Mouse (Mus musculus) C2C12 (cell line): ENCODE data around the gene 1700102P08Rik. TPM values are rescaled to one million over a fixed set of nuclear protein-coding genes. Genes with fewer than 3 reads are reported as not detected.

Source experiments
- H3K27me3 ChIP-seq: one replicate; pipeline ENCODE4 v1.6.1; 2011; ENCODE audit not compliant: control insufficient read depth, insufficient read depth, insufficient read length
- H3K36me3 ChIP-seq: one replicate; pipeline ENCODE4 v1.6.1; 2011; ENCODE audit not compliant: control insufficient read depth, insufficient read depth
- H3K4me3 ChIP-seq: one replicate; pipeline ENCODE4 v1.5.1; 2011; ENCODE audit warnings: mild to moderate bottlenecking, control low read depth; ENCODE audit not compliant: poor library complexity, insufficient read depth, severe bottlenecking
- H3K79me2 ChIP-seq: one replicate; pipeline ENCODE4 v1.6.1; 2011; ENCODE audit not compliant: control insufficient read depth, insufficient read depth
- H3K79me3 ChIP-seq: one replicate; pipeline ENCODE4 v1.6.1; 2011; ENCODE audit warnings: low read depth, control low read depth
- H3ac ChIP-seq: one replicate; pipeline ENCODE3; 2011; ENCODE audit warnings: low read depth; ENCODE audit not compliant: control insufficient read depth, insufficient read length
- CEBPB ChIP-seq: IDR thresholded peaks from one replicate; pipeline ENCODE4 v1.6.1; 2011; ENCODE audit warnings: low read depth, mild to moderate bottlenecking, control low read depth, moderate library complexity
- CTCF ChIP-seq: IDR thresholded peaks from one replicate; pipeline ENCODE4 v1.5.1; 2011; ENCODE audit not compliant: control insufficient read depth, insufficient read depth, insufficient read length
- FOSL1 ChIP-seq: IDR thresholded peaks from one replicate; pipeline ENCODE4 v1.8.0; 2011; ENCODE audit warnings: mild to moderate bottlenecking, low read length; ENCODE audit not compliant: poor library complexity, insufficient read depth, severe bottlenecking
- MAX ChIP-seq: IDR thresholded peaks from one replicate; pipeline ENCODE4 v1.6.1; 2011; ENCODE audit warnings: mild to moderate bottlenecking, control low read depth
- MYOD1 ChIP-seq: IDR thresholded peaks from one replicate; pipeline ENCODE4 v1.6.1; 2011; ENCODE audit warnings: low read depth; ENCODE audit not compliant: control insufficient read depth, insufficient read length
- MYOG ChIP-seq: IDR thresholded peaks from one replicate; pipeline ENCODE4 v1.6.1; 2011; ENCODE audit not compliant: control insufficient read depth, insufficient read length; ENCODE audit errors: extremely low read depth
- USF1 ChIP-seq: IDR thresholded peaks from one replicate; pipeline ENCODE4 v1.6.1; 2011; ENCODE audit warnings: low read depth, mild to moderate bottlenecking, control low read depth, moderate library complexity
- polyA plus RNA-seq: library from polyadenylated mRNA; unstranded; fragments of >200 nt; fragmentation: generic; extraction: Trizol; gene quantifications from one replicate; pipeline ENCODE4 v1.2.1, GENCODE M21; 2012; ENCODE audit warnings: missing spikeins

1700102P08Rik gene
- polyA plus RNA-seq, 1 experiment, result 0.16 TPM

DNA sequence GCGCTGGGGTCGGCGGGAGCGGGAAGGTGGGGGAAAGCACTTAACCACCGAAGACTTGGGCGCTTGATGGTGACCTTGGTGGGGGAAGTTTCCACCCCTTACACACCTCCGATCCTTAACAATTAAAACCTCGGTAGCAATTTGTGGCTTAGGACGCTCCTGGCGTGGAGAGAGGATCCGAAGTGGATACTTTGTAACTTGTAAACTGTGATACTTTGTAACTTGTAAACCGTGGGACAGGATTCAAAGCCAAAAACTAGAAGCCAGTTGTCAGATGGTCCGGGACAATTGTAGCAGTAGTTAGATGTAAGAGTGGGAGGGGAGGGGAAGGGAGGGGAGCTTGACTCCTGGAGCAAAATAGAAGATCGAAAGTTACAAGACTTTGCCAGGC, 44.3 kb upstream of the 1700102P08Rik start:
- no peaks in the 10 kb centered on the region for H3K27me3 ChIP-seq
- peaks cover 32% of the 10 kb centered on the region for H3K36me3 ChIP-seq
- no peak for TF ChIP-seq USF1
- no peak for TF ChIP-seq MYOG
- no peak for TF ChIP-seq MYOD1
- no peak for TF ChIP-seq CTCF
- no peak for TF ChIP-seq MAX
- no peak for TF ChIP-seq CEBPB
- TF ChIP-seq FOSL1, result no peak
- peak overlapping the region; percentile 74 for H3K4me3 ChIP-seq
- H3ac ChIP-seq, result peak overlapping the region; percentile 96
- peaks cover 26% of the 10 kb centered on the region for H3K79me3 ChIP-seq
- H3K79me2 ChIP-seq, result peaks cover 41% of the 10 kb centered on the region

DNA sequence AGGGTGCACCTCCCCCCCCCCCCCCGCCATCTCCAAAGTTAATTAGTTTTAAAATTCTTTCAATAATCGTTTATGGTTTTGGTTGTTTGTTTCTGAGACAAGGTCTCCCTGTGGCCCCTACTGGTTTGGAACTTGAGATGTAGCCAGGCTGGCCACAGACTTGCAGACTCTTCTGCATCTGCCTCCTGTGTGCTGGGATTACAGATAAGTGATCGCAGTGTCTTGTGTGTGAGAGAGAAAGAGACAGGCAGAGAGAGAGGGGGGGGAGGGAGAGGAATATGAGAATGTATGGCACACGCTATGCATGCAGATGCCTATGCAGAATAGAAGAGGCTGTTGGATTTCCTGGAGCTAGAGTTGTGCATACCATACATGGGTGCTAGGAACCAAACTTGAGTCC, 42.9 kb upstream of the 1700102P08Rik start:
- TF ChIP-seq MAX (no peak), MYOG (no peak)
- Histone ChIP-seq H3ac (no peak overlapping the region), H3K79me3 (peaks cover 26% of the 10 kb centered on the region), H3K27me3 (no peaks in the 10 kb centered on the region), H3K36me3 (peaks cover 32% of the 10 kb centered on the region), H3K4me3 (no peak overlapping the region), H3K79me2 (peaks cover 55% of the 10 kb centered on the region)

DNA sequence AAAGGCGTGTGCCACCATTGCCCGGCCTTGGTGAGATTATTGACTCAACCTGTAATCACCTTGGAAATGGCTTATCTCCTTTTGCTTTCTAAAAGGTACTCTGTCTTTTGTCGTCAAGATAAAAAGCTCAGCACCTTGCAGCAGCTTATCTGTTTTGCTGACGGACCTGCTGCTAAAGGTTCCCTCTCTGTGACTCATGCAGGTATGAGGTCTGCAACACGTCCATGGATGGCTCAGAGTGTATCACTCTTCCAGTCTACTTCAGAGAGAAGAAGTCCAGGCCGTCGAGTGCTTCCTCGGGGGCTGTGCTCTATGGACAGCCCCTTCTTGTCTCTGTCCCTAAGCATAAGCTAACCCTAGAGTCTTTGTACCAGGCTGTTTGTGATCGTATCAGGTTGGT, 14.4 kb upstream of the 1700102P08Rik start:
- H3ac ChIP-seq, result no peak overlapping the region
- TF ChIP-seq MAX (no peak), MYOG (no peak), CTCF (no peak), MYOD1 (no peak), USF1 (no peak), CEBPB (no peak), FOSL1 (no peak)
- H3K79me3 ChIP-seq, result no peaks in the 10 kb centered on the region
- no peaks in the 10 kb centered on the region for H3K79me2 ChIP-seq
- H3K36me3 ChIP-seq, result peaks cover 66% of the 10 kb centered on the region
- H3K27me3 ChIP-seq, result no peaks in the 10 kb centered on the region
- H3K4me3 ChIP-seq, result no peak overlapping the region

DNA sequence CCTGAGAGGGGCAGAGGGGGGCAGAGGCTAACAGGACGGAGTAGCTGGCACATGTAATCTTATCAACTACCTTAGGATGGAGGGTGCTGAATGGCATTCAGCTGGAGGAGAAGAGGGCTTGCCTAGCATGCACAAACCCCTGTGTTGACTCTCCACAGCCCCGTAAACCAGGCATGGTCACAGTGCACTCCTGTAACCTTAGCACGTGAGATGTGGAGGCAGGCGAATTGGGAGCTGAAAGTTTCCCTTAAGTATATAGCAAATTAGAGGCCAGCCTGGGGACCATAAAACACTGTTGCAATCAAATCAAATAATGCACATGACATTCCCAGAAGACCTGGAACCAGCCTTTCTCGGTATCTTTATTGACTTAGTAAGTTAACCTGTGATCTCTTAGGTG, 13.9 kb upstream of the 1700102P08Rik start:
- peaks cover 65% of the 10 kb centered on the region for H3K36me3 ChIP-seq
- no peaks in the 10 kb centered on the region for H3K79me2 ChIP-seq
- H3K4me3 ChIP-seq, result no peak overlapping the region
- TF ChIP-seq CEBPB (no peak), CTCF (no peak), USF1 (no peak), MAX (no peak), MYOG (no peak), FOSL1 (no peak), MYOD1 (no peak)
- no peaks in the 10 kb centered on the region for H3K27me3 ChIP-seq
- H3K79me3 ChIP-seq, result no peaks in the 10 kb centered on the region
- no peak overlapping the region for H3ac ChIP-seq

DNA sequence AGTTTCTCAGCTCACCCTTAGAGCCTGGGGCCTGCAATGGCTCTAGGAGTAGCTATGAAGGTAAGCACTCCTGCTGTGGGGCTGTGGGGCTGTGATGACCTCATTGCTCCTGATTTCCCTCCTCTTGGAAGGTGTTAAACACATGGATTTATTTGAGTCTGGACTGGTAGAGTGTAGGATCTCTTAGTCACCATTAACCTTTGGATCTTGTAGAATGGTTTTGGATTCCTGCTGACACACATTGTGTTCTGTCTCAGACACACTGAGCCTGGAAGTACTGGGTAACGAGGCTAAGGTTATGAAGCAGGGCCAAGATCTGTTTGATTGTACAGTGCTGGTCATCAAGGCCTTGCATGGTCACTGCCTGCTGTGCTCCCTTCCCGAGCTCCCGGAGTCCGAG, 13.3 kb upstream of the 1700102P08Rik start:
- Histone ChIP-seq H3K36me3 (peaks cover 66% of the 10 kb centered on the region), H3K79me3 (no peaks in the 10 kb centered on the region), H3K79me2 (no peaks in the 10 kb centered on the region), H3ac (no peak overlapping the region), H3K4me3 (no peak overlapping the region), H3K27me3 (no peaks in the 10 kb centered on the region)
- no peak for TF ChIP-seq CEBPB

DNA sequence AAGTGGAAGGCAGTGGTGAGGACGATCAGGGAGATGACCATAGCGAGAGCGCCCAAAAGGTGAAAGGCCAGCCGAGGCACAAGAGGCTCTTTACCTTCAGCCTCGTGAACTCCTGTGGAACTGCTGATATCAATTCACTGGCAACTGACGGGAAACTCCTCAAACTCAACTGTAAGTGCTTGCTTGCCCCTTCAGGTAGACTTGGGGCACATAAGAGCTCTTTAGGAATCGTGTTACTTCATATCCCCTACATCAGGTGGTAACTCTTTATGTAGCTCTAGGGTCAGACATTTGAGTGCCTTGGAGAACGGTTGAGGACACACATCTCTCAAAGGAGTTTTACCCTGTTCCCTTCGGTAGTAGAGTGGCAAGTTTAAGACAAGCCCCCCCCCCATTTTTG, 11.2 kb upstream of the 1700102P08Rik start:
- Histone ChIP-seq H3K27me3 (no peaks in the 10 kb centered on the region), H3ac (no peak overlapping the region), H3K79me2 (no peaks in the 10 kb centered on the region), H3K36me3 (peaks cover 68% of the 10 kb centered on the region), H3K79me3 (no peaks in the 10 kb centered on the region), H3K4me3 (no peak overlapping the region)
- TF ChIP-seq FOSL1 (no peak), MYOG (no peak), MAX (no peak), CEBPB (no peak), CTCF (no peak), USF1 (no peak), MYOD1 (no peak)
